Mouse (Mus musculus): ENCODE results near the gene Actn1. TPM values are rescaled to one million over a fixed set of nuclear protein-coding genes. Genes with fewer than 3 reads are reported as not detected.

Actn1 gene
- 51.2 and 52.7 TPM in 2 replicates for polyA plus RNA-seq (2015; fragmentation: Nextera tagmentation; extraction: Ambion mirVana)

DNA sequence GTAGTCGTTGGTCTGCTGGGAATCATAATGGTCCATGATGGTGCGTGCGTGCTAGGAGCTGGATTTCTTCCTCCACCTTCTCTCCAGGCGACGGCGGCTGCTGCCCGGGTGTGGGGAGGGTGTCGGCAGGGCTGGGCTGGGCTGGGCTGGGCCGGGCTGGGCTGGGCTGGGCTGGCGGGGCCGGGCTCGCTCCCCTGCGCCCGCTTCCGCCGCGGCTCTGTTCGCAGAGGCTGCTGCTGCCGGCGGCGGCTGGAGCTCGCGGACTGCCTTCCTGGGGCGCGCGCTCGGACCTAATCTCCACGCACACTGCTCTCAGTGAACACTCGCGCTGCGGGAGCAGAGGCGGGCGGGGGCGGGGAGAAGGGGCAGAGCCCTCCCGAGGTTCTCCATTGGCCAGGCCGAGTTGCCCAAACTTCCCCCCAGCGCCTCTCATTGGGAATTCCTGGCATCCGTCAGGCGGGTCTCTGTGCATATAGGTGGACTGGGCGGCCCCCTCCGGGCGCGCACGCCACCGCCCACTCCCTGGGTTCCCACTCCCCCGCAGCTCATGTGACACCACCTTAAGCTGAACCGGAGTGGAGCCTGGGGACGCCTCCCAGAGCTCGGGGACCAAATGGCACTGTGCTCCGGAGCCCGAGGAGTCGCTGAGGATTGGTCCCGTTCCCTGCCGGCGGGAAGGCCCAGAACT, at the start of gene Actn1:
TSS of gene Actn1 (minus strand) at position 316 of the 688 bp plus-strand sequence.
- under 1% methylated on average over 55 of the region's 55 CpGs for WGBS
- ATAC-seq (ENCODE audit: insufficient read depth, low FRiP score): peak; percentile 93
- Histone ChIP-seq H3K4me3 (replicated peaks; ENCODE audit: low read length) (peak within 1 kb of the TSS; percentile 75), H3K27me3 (ENCODE audit: control insufficient read depth, insufficient read depth, low read length) (no peaks in the 10 kb centered on the region), H3K9ac (ENCODE audit: low read length) (peak within 1 kb of the TSS; percentile 95), H3K27ac (ENCODE audit: low read length) (peak within 1 kb of the TSS; percentile 98), H3K36me3 (ENCODE audit: control insufficient read depth, insufficient read depth, low read length) (no peaks in the 10 kb centered on the region), H3K4me2 (ENCODE audit: low read depth, low read length) (peak within 1 kb of the TSS; percentile 79), H3K9me3 (replicated peaks; ENCODE audit: control insufficient read depth, low read length) (no peaks in the 10 kb centered on the region), H3K4me1 (ENCODE audit: control insufficient read depth, insufficient read depth, low read length) (peaks cover 24% of the 10 kb centered on the region)

GRCm38 (mm10) chr12:80307556-80307955, 47.4 kb upstream of the Actn1 start:
- Histone ChIP-seq H3K36me3 (ENCODE audit: control insufficient read depth, insufficient read depth, low read length) (no peaks in the 10 kb centered on the region), H3K9me3 (replicated peaks; ENCODE audit: control insufficient read depth, low read length) (no peaks in the 10 kb centered on the region), H3K27ac (ENCODE audit: low read length) (no peak overlapping the region), H3K4me1 (ENCODE audit: control insufficient read depth, insufficient read depth, low read length) (no peaks in the 10 kb centered on the region), H3K27me3 (ENCODE audit: control insufficient read depth, insufficient read depth, low read length) (no peaks in the 10 kb centered on the region), H3K9ac (ENCODE audit: low read length) (no peak overlapping the region), H3K4me2 (ENCODE audit: low read depth, low read length) (no peak overlapping the region), H3K4me3 (replicated peaks; ENCODE audit: low read length) (no peak overlapping the region)
- WGBS: 42% methylated on average over 3 of the region's 3 CpGs
- ATAC-seq (ENCODE audit: insufficient read depth, low FRiP score): no peak

GRCm38 (mm10) chr12:80304518-80304917, 44.3 kb upstream of the Actn1 start:
- H3K4me2 ChIP-seq (ENCODE audit: low read depth, low read length): no peak overlapping the region
- H3K4me1 ChIP-seq (ENCODE audit: control insufficient read depth, insufficient read depth, low read length): no peaks in the 10 kb centered on the region
- H3K4me3 ChIP-seq (replicated peaks; ENCODE audit: low read length): no peak overlapping the region
- H3K9me3 ChIP-seq (replicated peaks; ENCODE audit: control insufficient read depth, low read length): no peaks in the 10 kb centered on the region
- no peak overlapping the region for H3K27ac ChIP-seq (ENCODE audit: low read length)
- no peaks in the 10 kb centered on the region for H3K27me3 ChIP-seq (ENCODE audit: control insufficient read depth, insufficient read depth, low read length)
- ATAC-seq (ENCODE audit: insufficient read depth, low FRiP score): no peak
- WGBS: 92% methylated on average over 3 of the region's 3 CpGs
- H3K9ac ChIP-seq (ENCODE audit: low read length): no peak overlapping the region
- H3K36me3 ChIP-seq (ENCODE audit: control insufficient read depth, insufficient read depth, low read length): no peaks in the 10 kb centered on the region

GRCm38 (mm10) chr12:80300833-80301456, 40.8 kb upstream of the Actn1 start:
- H3K9ac ChIP-seq (ENCODE audit: low read length): no peak overlapping the region
- H3K4me2 ChIP-seq (ENCODE audit: low read depth, low read length): no peak overlapping the region
- no peaks in the 10 kb centered on the region for H3K36me3 ChIP-seq (ENCODE audit: control insufficient read depth, insufficient read depth, low read length)
- ATAC-seq (ENCODE audit: insufficient read depth, low FRiP score): no peak
- no peaks in the 10 kb centered on the region for H3K27me3 ChIP-seq (ENCODE audit: control insufficient read depth, insufficient read depth, low read length)
- no peak overlapping the region for H3K4me3 ChIP-seq (replicated peaks; ENCODE audit: low read length)
- no peak overlapping the region for H3K27ac ChIP-seq (ENCODE audit: low read length)
- H3K9me3 ChIP-seq (replicated peaks; ENCODE audit: control insufficient read depth, low read length): no peaks in the 10 kb centered on the region
- 66% methylated on average over 9 of the region's 9 CpGs for WGBS
- H3K4me1 ChIP-seq (ENCODE audit: control insufficient read depth, insufficient read depth, low read length): no peaks in the 10 kb centered on the region

- Histone ChIP-seq H3K9ac (ENCODE audit: low read length) (no peak overlapping the region), H3K27ac (ENCODE audit: low read length) (no peak overlapping the region), H3K4me2 (ENCODE audit: low read depth, low read length) (no peak overlapping the region), H3K4me1 (ENCODE audit: control insufficient read depth, insufficient read depth, low read length) (no peaks in the 10 kb centered on the region), H3K4me3 (replicated peaks; ENCODE audit: low read length) (no peak overlapping the region), H3K27me3 (ENCODE audit: control insufficient read depth, insufficient read depth, low read length) (no peaks in the 10 kb centered on the region), H3K9me3 (replicated peaks; ENCODE audit: control insufficient read depth, low read length) (no peaks in the 10 kb centered on the region), H3K36me3 (ENCODE audit: control insufficient read depth, insufficient read depth, low read length) (no peaks in the 10 kb centered on the region)
- ATAC-seq (ENCODE audit: insufficient read depth, low FRiP score): no peak
- 54% methylated on average over 6 of the region's 6 CpGs for WGBS
Observed at GRCm38 (mm10) chr12:80298714-80299113, 38.5 kb upstream of the Actn1 start.

DNA sequence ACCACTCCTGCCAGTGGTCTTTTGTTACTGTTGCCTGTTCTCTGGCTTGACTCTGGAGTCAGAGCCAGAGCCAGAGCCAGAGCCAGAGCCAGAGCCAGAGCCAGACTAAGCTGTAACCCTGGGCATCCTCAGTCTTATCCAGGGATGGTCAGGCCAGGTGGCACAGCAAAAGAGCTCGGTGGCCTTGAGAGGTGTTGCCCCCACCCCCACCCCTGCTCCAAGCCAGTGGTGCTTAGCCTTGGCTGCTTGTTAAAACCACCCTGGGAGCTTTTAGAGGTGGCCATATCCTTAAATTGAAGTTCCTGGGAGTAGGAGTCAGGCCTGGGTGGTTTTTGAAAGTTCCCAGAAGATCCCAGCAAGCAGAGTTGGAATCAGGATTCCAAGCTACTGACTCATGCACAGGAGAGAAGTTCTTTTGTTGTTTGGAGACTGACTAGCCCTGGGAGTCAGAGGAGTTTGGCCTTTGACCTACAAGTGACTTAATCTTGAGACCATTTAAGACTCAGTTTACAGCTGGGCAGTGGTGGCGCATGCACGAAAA, 31.8 kb upstream of the Actn1 start:
- Histone ChIP-seq H3K4me1 (ENCODE audit: control insufficient read depth, insufficient read depth, low read length) (no peaks in the 10 kb centered on the region), H3K4me3 (replicated peaks; ENCODE audit: low read length) (no peak overlapping the region), H3K9ac (ENCODE audit: low read length) (no peak overlapping the region), H3K27me3 (ENCODE audit: control insufficient read depth, insufficient read depth, low read length) (no peaks in the 10 kb centered on the region), H3K9me3 (replicated peaks; ENCODE audit: control insufficient read depth, low read length) (no peaks in the 10 kb centered on the region), H3K36me3 (ENCODE audit: control insufficient read depth, insufficient read depth, low read length) (no peaks in the 10 kb centered on the region), H3K27ac (ENCODE audit: low read length) (no peak overlapping the region), H3K4me2 (ENCODE audit: low read depth, low read length) (no peak overlapping the region)
- WGBS: 65% methylated on average over 3 of the region's 3 CpGs
- ATAC-seq (ENCODE audit: insufficient read depth, low FRiP score): no peak

DNA sequence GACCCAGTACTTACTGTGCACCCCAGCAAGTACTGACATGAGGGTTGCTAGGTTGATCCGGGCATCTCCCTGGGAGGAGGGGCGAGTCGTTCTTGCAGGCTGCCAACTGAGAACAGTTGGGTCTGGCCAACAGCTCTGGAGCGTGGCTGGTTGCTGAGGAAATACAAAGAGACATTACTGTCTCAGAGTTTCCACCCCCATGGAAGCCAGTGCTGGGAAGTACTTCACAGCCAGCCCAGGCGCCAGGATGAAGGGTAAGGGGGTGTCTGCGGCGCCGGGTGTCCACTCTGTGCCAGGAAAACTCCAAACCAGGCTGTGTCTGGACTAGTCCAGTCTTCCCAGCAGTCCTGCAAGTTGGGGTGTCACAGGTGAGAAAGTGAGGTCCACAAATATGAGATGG, 30.8 kb upstream of the Actn1 start:
- 83% methylated on average over 8 of the region's 8 CpGs for WGBS
- H3K4me3 ChIP-seq (replicated peaks; ENCODE audit: low read length): no peak overlapping the region
- ATAC-seq (ENCODE audit: insufficient read depth, low FRiP score): no peak

GRCm38 (mm10) chr12:80290483-80290882, 30.3 kb upstream of the Actn1 start:
- H3K27me3 ChIP-seq (ENCODE audit: control insufficient read depth, insufficient read depth, low read length): no peaks in the 10 kb centered on the region
- no peak overlapping the region for H3K9ac ChIP-seq (ENCODE audit: low read length)
- no peaks in the 10 kb centered on the region for H3K4me1 ChIP-seq (ENCODE audit: control insufficient read depth, insufficient read depth, low read length)
- no peak for ATAC-seq (ENCODE audit: insufficient read depth, low FRiP score)
- H3K36me3 ChIP-seq (ENCODE audit: control insufficient read depth, insufficient read depth, low read length): no peaks in the 10 kb centered on the region
- no peak overlapping the region for H3K27ac ChIP-seq (ENCODE audit: low read length)
- no peak overlapping the region for H3K4me2 ChIP-seq (ENCODE audit: low read depth, low read length)
- H3K9me3 ChIP-seq (replicated peaks; ENCODE audit: control insufficient read depth, low read length): no peaks in the 10 kb centered on the region
- H3K4me3 ChIP-seq (replicated peaks; ENCODE audit: low read length): no peak overlapping the region
- 66% methylated on average over 4 of the region's 4 CpGs for WGBS

More for the DNA sequence above, 30.8 kb upstream of the Actn1 start:
- H3K9me3 ChIP-seq (replicated peaks; ENCODE audit: control insufficient read depth, low read length): no peaks in the 10 kb centered on the region
- H3K4me1 ChIP-seq (ENCODE audit: control insufficient read depth, insufficient read depth, low read length): no peaks in the 10 kb centered on the region
- no peak overlapping the region for H3K9ac ChIP-seq (ENCODE audit: low read length)
- H3K36me3 ChIP-seq (ENCODE audit: control insufficient read depth, insufficient read depth, low read length): no peaks in the 10 kb centered on the region
- H3K27ac ChIP-seq (ENCODE audit: low read length): no peak overlapping the region
- H3K4me2 ChIP-seq (ENCODE audit: low read depth, low read length): no peak overlapping the region
- H3K27me3 ChIP-seq (ENCODE audit: control insufficient read depth, insufficient read depth, low read length): no peaks in the 10 kb centered on the region

GRCm38 (mm10) chr12:80289722-80290121, 29.6 kb upstream of the Actn1 start:
- Histone ChIP-seq H3K9me3 (replicated peaks; ENCODE audit: control insufficient read depth, low read length) (no peaks in the 10 kb centered on the region), H3K9ac (ENCODE audit: low read length) (no peak overlapping the region), H3K4me3 (replicated peaks; ENCODE audit: low read length) (no peak overlapping the region), H3K27ac (ENCODE audit: low read length) (no peak overlapping the region), H3K36me3 (ENCODE audit: control insufficient read depth, insufficient read depth, low read length) (no peaks in the 10 kb centered on the region), H3K27me3 (ENCODE audit: control insufficient read depth, insufficient read depth, low read length) (no peaks in the 10 kb centered on the region), H3K4me1 (ENCODE audit: control insufficient read depth, insufficient read depth, low read length) (no peaks in the 10 kb centered on the region), H3K4me2 (ENCODE audit: low read depth, low read length) (no peak overlapping the region)
- no peak for ATAC-seq (ENCODE audit: insufficient read depth, low FRiP score)
- WGBS: 45% methylated on average over 3 of the region's 3 CpGs

All from stomach, embryonic 16.5 days (tissue).